Mouse (Mus musculus) G1E-ER4 (cell line): ENCODE data around the gene Pnp. TPM values are rescaled to one million over a fixed set of nuclear protein-coding genes. Genes with fewer than 3 reads are reported as not detected.

Source experiments
- GATA1 ChIP-seq: IDR thresholded peaks from one replicate; pipeline ENCODE4 v1.8.0; 2012; ENCODE audit warnings: low read length, inconsistent platforms
- polyA plus RNA-seq: library from polyadenylated mRNA; stranded (reverse); fragments of >175 nt; gene quantifications from 2 replicates; pipeline ENCODE4 v1.2.3, GENCODE M21; 2012

Gene Pnp
- 0.79 and 1.1 TPM in 2 replicates for polyA plus RNA-seq

- TF ChIP-seq GATA1 = no peak
These were observed at the start of gene Pnp, which contains the start of gene Pip4p1 for GRCm38 (mm10) chr14:50930754-50931492. Pnp (plus strand) TSS chr14:50931082. Pip4p1 (minus strand) TSS chr14:50930856.

GRCm38 (mm10) chr14:50891621-50892020 lies 39.3 kb upstream of the Pnp start:
- TF ChIP-seq GATA1 = no peak

- no peak for TF ChIP-seq GATA1
These were observed 38.8 kb upstream of the Pnp start for GRCm38 (mm10) chr14:50892091-50892490.

GRCm38 (mm10) chr14:50892541-50893459 lies 38.1 kb upstream of the Pnp start:
- TF ChIP-seq GATA1 = no peak

GRCm38 (mm10) chr14:50895407-50895806 lies 35.5 kb upstream of the Pnp start:
- TF ChIP-seq GATA1 = no peak

- no peak for TF ChIP-seq GATA1
These were observed 34.7 kb upstream of the Pnp start for GRCm38 (mm10) chr14:50895985-50896746.

- no peak for TF ChIP-seq GATA1
These were observed 34.0 kb upstream of the Pnp start for GRCm38 (mm10) chr14:50896747-50897373.

- TF ChIP-seq GATA1 = no peak
These were observed 33.5 kb upstream of the Pnp start, which contains the start of gene Klhl33 for GRCm38 (mm10) chr14:50897374-50897765. Klhl33 (minus strand) TSS chr14:50897507.

- TF ChIP-seq GATA1 = no peak
These were observed 26.7 kb upstream of the Pnp start for GRCm38 (mm10) chr14:50903973-50904827.

- no peak for TF ChIP-seq GATA1
These were observed 26.1 kb upstream of the Pnp start for GRCm38 (mm10) chr14:50904828-50905129.

GRCm38 (mm10) chr14:50908126-50908525 lies 22.8 kb upstream of the Pnp start:
- TF ChIP-seq GATA1 = no peak

- no peak for TF ChIP-seq GATA1
These were observed 19.5 kb upstream of the Pnp start for GRCm38 (mm10) chr14:50911356-50911755.

- TF ChIP-seq GATA1 = no peak
These were observed 6.4 kb upstream of the Pnp start, which contains the start of the genes Osgep and Apex1 for GRCm38 (mm10) chr14:50924281-50925064. Osgep (minus strand) TSS chr14:50924893. Apex1 (plus strand) TSS chr14:50924968.
